Mouse (Mus musculus) thymus, postnatal 0 days (tissue): ENCODE measurements around the gene Ier5l. TPM values are rescaled to one million over a fixed set of nuclear protein-coding genes. Genes with fewer than 3 reads are reported as not detected.

Experiments used
- DNase-seq: peaks from one replicate; pipeline ENCODE4 v3.0.0-alpha.2; 2015; ENCODE audit warnings: low spot score
- polyA plus RNA-seq: library from polyadenylated mRNA; unstranded; fragments of >200 nt; fragmentation: Nextera tagmentation; extraction: Ambion mirVana; gene quantifications from 2 replicates; pipeline ENCODE4 v1.2.1, GENCODE M21; 2015

Ier5l gene
- polyA plus RNA-seq, 1 experiment from 2014 or later, result 0.69 TPM

DNA sequence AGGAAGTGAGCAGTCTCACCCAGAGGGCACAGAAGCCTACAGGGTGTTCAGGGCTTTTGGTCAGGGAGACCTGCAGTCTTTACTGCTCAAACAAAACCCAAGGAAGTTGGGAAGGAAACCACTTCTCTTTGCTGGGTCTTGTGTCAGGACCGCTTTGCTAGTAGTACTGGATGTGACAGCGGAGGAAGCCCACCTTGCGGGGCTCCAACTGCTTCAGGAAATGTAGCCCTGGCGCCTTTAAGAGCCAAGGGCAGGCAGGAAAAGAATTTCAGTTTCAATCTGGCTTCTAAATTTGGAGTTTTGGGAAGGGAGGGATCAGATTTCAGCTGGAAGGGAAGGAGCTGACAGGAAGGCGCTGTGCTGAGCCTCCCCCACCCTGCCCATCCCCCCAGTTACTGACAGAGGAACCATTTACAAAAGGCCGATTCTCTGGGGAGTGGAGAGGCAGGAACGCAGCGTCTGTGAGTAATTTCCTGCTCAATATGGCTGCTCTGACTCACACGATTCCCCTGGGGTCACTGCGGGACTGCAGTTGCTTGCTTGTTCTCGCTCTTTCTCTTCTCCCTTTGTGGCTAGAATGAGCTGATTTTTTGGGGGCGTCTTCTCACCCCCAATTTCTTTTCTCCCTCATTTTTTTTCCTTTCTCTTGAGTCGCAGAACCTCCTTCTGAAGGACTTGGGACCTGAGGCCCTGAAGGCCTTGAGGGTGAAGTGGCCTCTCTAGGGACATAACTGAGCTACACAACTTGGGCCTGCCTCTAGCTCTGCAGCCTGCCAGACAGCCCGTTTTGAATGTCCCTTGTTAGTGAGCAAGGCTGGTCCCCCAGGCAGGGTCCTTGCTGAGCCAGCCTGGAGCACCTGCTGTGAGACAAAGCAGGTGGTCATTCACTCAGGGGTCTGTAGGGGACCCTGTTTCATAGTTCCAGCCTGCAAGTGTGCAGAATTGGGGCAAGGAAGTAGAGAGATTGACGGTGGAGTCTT, 32.2 kb downstream of the Ier5l start:
- peak; percentile 68 for DNase-seq

GRCm38 (mm10) chr2:30440701-30441517, 33.1 kb downstream of the Ier5l start:
- peak; percentile 87 for DNase-seq

DNA sequence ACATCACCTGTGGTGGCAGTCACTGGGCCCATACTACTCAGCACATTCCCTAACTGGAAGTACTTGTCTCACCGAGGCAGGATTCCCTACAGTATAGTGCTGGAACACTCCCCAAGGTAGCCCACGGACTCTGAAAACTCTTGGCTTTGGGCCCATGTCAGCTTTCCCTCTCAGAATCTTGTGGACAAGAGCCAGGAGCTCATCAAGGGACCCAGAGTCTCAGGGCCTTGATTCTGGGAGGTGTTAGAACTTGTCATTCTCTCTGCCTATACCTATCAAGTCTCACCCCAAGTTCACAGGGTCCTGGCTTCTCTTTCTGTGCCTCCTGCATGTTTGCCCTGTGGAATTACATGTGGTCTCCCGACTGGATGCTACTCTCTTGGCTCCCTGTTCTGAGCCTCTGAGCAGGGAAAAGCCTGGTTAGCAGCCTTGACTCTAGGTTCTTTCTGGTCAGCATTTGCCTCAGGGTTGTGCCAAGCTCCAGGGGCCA, 33.8 kb downstream of the Ier5l start:
- no peak for DNase-seq

- no peak for DNase-seq
Measured at GRCm38 (mm10) chr2:30439631-30440030, 34.4 kb downstream of the Ier5l start.

DNA sequence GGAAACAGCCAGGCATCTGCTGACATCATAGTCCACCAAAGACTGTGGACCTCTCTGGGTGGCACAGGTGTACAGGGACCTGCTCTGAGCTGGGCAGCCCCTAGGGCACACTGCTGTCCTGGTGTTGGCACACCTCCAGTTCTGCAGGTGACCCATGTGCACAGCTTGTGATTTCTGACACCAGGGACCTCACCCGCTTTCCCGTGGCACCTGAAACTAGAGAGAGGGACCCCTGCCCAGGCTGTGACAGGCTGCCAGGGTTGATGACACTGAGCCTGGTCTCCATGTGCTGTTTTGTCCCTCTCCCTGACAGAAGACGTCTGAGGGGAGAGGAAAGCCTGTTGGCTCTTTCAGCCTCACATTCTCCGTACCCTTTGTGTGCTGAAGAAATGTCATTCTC, 36.2 kb downstream of the Ier5l start:
- DNase-seq, result no peak

GRCm38 (mm10) chr2:30436809-30437208, 37.2 kb downstream of the Ier5l start:
- DNase-seq, result no peak

- DNase-seq, result no peak
Measured at GRCm38 (mm10) chr2:30436156-30436545, 37.9 kb downstream of the Ier5l start.

- DNase-seq, result peak; percentile 77
Measured at GRCm38 (mm10) chr2:30435326-30436155, 38.5 kb downstream of the Ier5l start.

DNA sequence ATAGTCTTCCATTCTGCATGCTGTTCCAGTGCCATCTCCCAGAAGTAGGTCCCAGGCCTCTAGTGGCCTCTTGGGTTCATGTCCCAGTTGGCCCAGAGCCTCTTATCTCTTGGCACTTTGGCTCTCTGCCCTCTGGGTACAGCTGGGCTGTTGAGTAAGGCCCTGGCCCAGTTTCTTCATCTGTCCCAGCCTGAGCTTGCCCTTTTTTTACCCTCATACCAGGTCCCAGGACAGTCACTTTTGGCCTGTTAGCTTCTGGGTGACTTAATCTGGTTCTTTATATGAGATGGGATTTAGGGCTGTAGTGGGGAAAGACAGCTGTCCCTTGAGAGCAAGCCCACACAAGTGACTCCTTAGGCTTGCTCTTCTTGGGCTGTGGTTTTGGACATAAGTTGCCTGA, 44.9 kb downstream of the Ier5l start:
- no peak for DNase-seq

Other genes with a start within 250 kb of the Ier5l start
- gene Lrrc8a, start 236.5 kb downstream of the Ier5l start, polyA plus RNA-seq, result 21.4 and 22.6 TPM in 2 replicates
- gene Gm28035, start 233.7 kb downstream of the Ier5l start, polyA plus RNA-seq, result 0.04 and 0.08 TPM in 2 replicates
- gene Phyhd1, start 208.0 kb downstream of the Ier5l start, polyA plus RNA-seq, result 2.8 and 3.0 TPM in 2 replicates
- not detected in 2 replicates for gene Gm28038, start 193.2 kb downstream of the Ier5l start, polyA plus RNA-seq
- gene Dolk, start 187.9 kb downstream of the Ier5l start, polyA plus RNA-seq, result 15.8 and 18.6 TPM in 2 replicates
- 21.3 and 22.3 TPM in 2 replicates for gene Nup188, start 187.8 kb downstream of the Ier5l start, polyA plus RNA-seq
- 66.9 and 77.5 TPM in 2 replicates for gene Sh3glb2, start 114.9 kb downstream of the Ier5l start, polyA plus RNA-seq
- 7.6 and 10.6 TPM in 2 replicates for gene Miga2, start 110.0 kb downstream of the Ier5l start, polyA plus RNA-seq
- gene Dolpp1, start 82.0 kb downstream of the Ier5l start, polyA plus RNA-seq, result 27.8 and 28.1 TPM in 2 replicates
- gene Crat, start 58.4 kb downstream of the Ier5l start, polyA plus RNA-seq, result 7.9 and 10.2 TPM in 2 replicates
- 127 and 128 TPM in 2 replicates for gene Ptpa, start 58.2 kb downstream of the Ier5l start, polyA plus RNA-seq
- gene Cstad, start 120.8 kb upstream of the Ier5l start, polyA plus RNA-seq, result 1.2 and 1.3 TPM in 2 replicates